Mouse (Mus musculus): ENCODE data around the gene Tbc1d10a.

Tbc1d10a gene

GRCm38 (mm10) chr11:4186486-4187317 is at the start of gene Tbc1d10a:
Tbc1d10a (plus strand) TSS chr11:4186789.
- DNase-seq (ENCODE audit: low spot score in 2 of 2), result peak; percentile 97 to 98

- DNase-seq (ENCODE audit: low spot score in 2 of 2), result no peak
Measured at GRCm38 (mm10) chr11:4138964-4139363, 47.6 kb upstream of the Tbc1d10a start.

- DNase-seq (ENCODE audit: low spot score in 2 of 2), result no peak
Measured at GRCm38 (mm10) chr11:4141505-4141904, 45.1 kb upstream of the Tbc1d10a start.

GRCm38 (mm10) chr11:4142352-4142751 is 44.2 kb upstream of the Tbc1d10a start:
- DNase-seq (ENCODE audit: low spot score in 2 of 2), result no peak

GRCm38 (mm10) chr11:4143281-4144062 is 43.1 kb upstream of the Tbc1d10a start:
- no peak for DNase-seq (ENCODE audit: low spot score in 2 of 2)

- DNase-seq (ENCODE audit: low spot score in 2 of 2), result no peak
Measured at GRCm38 (mm10) chr11:4146381-4146780, 40.2 kb upstream of the Tbc1d10a start.

- no peak for DNase-seq (ENCODE audit: low spot score in 2 of 2)
Measured at GRCm38 (mm10) chr11:4147098-4147497, 39.5 kb upstream of the Tbc1d10a start.

GRCm38 (mm10) chr11:4148120-4148519 is 38.5 kb upstream of the Tbc1d10a start:
- DNase-seq (ENCODE audit: low spot score in 2 of 2), result no peak

GRCm38 (mm10) chr11:4148536-4149156 is 37.9 kb upstream of the Tbc1d10a start:
- DNase-seq (ENCODE audit: low spot score in 2 of 2), result no peak

- DNase-seq (ENCODE audit: low spot score in 2 of 2), result no peak
Measured at GRCm38 (mm10) chr11:4149886-4150285, 36.7 kb upstream of the Tbc1d10a start.

- no peak for DNase-seq (ENCODE audit: low spot score in 2 of 2)
Measured at GRCm38 (mm10) chr11:4153694-4154093, 32.9 kb upstream of the Tbc1d10a start.

GRCm38 (mm10) chr11:4155641-4156040 is 30.9 kb upstream of the Tbc1d10a start:
- DNase-seq (ENCODE audit: low spot score in 2 of 2), result no peak

- no peak for DNase-seq (ENCODE audit: low spot score in 2 of 2)
Measured at GRCm38 (mm10) chr11:4158676-4159075, 27.9 kb upstream of the Tbc1d10a start.

- peak; percentile 92 to 93 for DNase-seq (ENCODE audit: low spot score in 2 of 2)
Measured at GRCm38 (mm10) chr11:4159808-4160708, 26.5 kb upstream of the Tbc1d10a start, which contains the start of the genes Ccdc157 and Sf3a1. Ccdc157 (minus strand) TSS chr11:4160293. Sf3a1 (plus strand) TSS chr11:4160350.

GRCm38 (mm10) chr11:4160758-4161480 is 25.7 kb upstream of the Tbc1d10a start:
- DNase-seq (ENCODE audit: low spot score in 2 of 2), result no peak

- no peak for DNase-seq (ENCODE audit: low spot score in 2 of 2)
Measured at GRCm38 (mm10) chr11:4164701-4165100, 21.9 kb upstream of the Tbc1d10a start.

GRCm38 (mm10) chr11:4166467-4167090 is 20.0 kb upstream of the Tbc1d10a start:
- DNase-seq (ENCODE audit: low spot score in 2 of 2), result no peak

- DNase-seq (ENCODE audit: low spot score in 2 of 2), result peak; percentile 51 to 64
Measured at GRCm38 (mm10) chr11:4174586-4174985, 12.0 kb upstream of the Tbc1d10a start.

GRCm38 (mm10) chr11:4177716-4178115 is 8.9 kb upstream of the Tbc1d10a start:
- no peak for DNase-seq (ENCODE audit: low spot score in 2 of 2)

- DNase-seq (ENCODE audit: low spot score in 2 of 2), result no peak
Measured at GRCm38 (mm10) chr11:4182061-4182460, 4.5 kb upstream of the Tbc1d10a start.
